Mouse (Mus musculus) heart, embryonic 14.5 days (tissue): ENCODE data around the gene Ppp3cb. TPM values are rescaled to one million over a fixed set of nuclear protein-coding genes. Genes with fewer than 3 reads are reported as not detected.

ENCODE experiments used
- ATAC-seq: fragments of 200-750 bp; cut with Nextera tagmentation; 2 replicates; pipeline ENCODE4 v1.8.0; 2017; ENCODE audit warnings: low read depth, moderate TSS enrichment; ENCODE audit not compliant: insufficient number of reproducible peaks, insufficient read depth, low FRiP score
- H3K27ac ChIP-seq, 2 experiments: fragments of 200-500 bp in 1 of 2; fragments of 300-500 bp in 1 of 2; sonication (generic) in 1 of 2; replicated peaks in 1 of 2; 2 replicates each; pipeline ENCODE4 v1.5.1; 2012 to 2014; ENCODE audit warnings: low read depth in 2 of 2, low read length in 2 of 2, control low read depth in 1 of 2, mild to moderate bottlenecking in 1 of 2, mixed read lengths in 1 of 2; ENCODE audit not compliant: control insufficient read depth in 1 of 2, insufficient read depth in 1 of 2
- H3K27me3 ChIP-seq: fragments of 300-500 bp; sonication (generic); 2 replicates; pipeline ENCODE4 v1.6.1; 2014; ENCODE audit warnings: mild to moderate bottlenecking, low read length, control low read depth; ENCODE audit not compliant: control insufficient read depth, insufficient read depth
- H3K36me3 ChIP-seq: fragments of 300-500 bp; sonication (generic); 2 replicates; pipeline ENCODE4 v1.6.1; 2014; ENCODE audit warnings: mild to moderate bottlenecking, control low read depth, low read length, mixed read lengths; ENCODE audit not compliant: control insufficient read depth, insufficient read depth
- H3K4me1 ChIP-seq, 2 experiments: fragments of 200-500 bp in 1 of 2; fragments of 300-500 bp in 1 of 2; sonication (generic) in 1 of 2; 2 replicates each; pipeline ENCODE4 v1.6.1; 2012 to 2014; ENCODE audit warnings: low read length in 2 of 2, control low read depth in 1 of 2, mixed read lengths in 1 of 2; ENCODE audit not compliant: control insufficient read depth in 2 of 2, insufficient read depth in 2 of 2
- H3K4me2 ChIP-seq: fragments of 300-500 bp; sonication (generic); 2 replicates; pipeline ENCODE4 v1.6.1; 2014; ENCODE audit warnings: mild to moderate bottlenecking, low read length
- H3K4me3 ChIP-seq, 2 experiments: fragments of 200-500 bp in 1 of 2; fragments of 300-500 bp in 1 of 2; sonication (generic) in 1 of 2; 2 replicates each; pipeline ENCODE4 v1.5.1; 2012 to 2014; ENCODE audit warnings: low read length in 2 of 2, mild to moderate bottlenecking in 2 of 2, control low read depth in 1 of 2, low read depth in 1 of 2, moderate library complexity in 1 of 2; ENCODE audit not compliant: control insufficient read depth in 1 of 2, insufficient read depth in 1 of 2
- H3K9ac ChIP-seq: fragments of 300-500 bp; sonication (generic); 2 replicates; pipeline ENCODE4 v1.6.1; 2014; ENCODE audit warnings: mild to moderate bottlenecking, low read length
- H3K9me3 ChIP-seq: fragments of 300-500 bp; sonication (generic); 2 replicates; pipeline ENCODE4 v1.6.1; 2016; ENCODE audit warnings: low read length, control low read depth; ENCODE audit not compliant: control insufficient read depth
- WGBS: fragments of 180-500 bp; shearing (Covaris S2); extraction: QIAGEN DNeasy Blood & Tissue Kit; methylation state at CpG from one replicate; pipeline ENCODE4 v1.1.7; 2014; 5-methylcytosine and 5-hydroxymethylcytosine counted together
- polyA plus RNA-seq: library from polyadenylated mRNA; unstranded; fragments of >200 nt; fragmentation: Nextera tagmentation; extraction: Ambion mirVana; gene quantifications from 2 replicates; pipeline ENCODE4 v1.2.1, GENCODE M21; 2014

Gene Ppp3cb
- polyA plus RNA-seq, 1 experiment from 2014 or later: 44.2 TPM

- peaks cover 2 to 15% of the 10 kb centered on the region in 2 experiments; a peak in 3 of 4 replicates for H3K4me1 ChIP-seq
- peak within 1 kb of the TSS; percentile 89 for H3K4me2 ChIP-seq
- H3K9me3 ChIP-seq: no peaks in the 10 kb centered on the region
- ATAC-seq: peak; percentile 71
- WGBS: under 1% methylated on average over 48 of the region's 48 CpGs
- peak within 1 kb of the TSS; percentile 66 to 78 for H3K27ac ChIP-seq
- peak within 1 kb of the TSS; percentile 74 to 100 for H3K4me3 ChIP-seq
- peak within 1 kb of the TSS; percentile 88 for H3K9ac ChIP-seq
- no peaks in the 10 kb centered on the region for H3K27me3 ChIP-seq
- H3K36me3 ChIP-seq: peaks cover 19% of the 10 kb centered on the region
These were observed 66.8 kb downstream of the Ppp3cb start, which contains the start of gene Anxa7 for GRCm38 (mm10) chr14:20479291-20480194. Anxa7 (minus strand) TSS chr14:20480133.

GRCm38 (mm10) chr14:20478801-20479200, 67.6 kb downstream of the Ppp3cb start:
- peaks cover 2 to 15% of the 10 kb centered on the region in 2 experiments; a peak in 3 of 4 replicates for H3K4me1 ChIP-seq
- H3K9ac ChIP-seq: peak overlapping the region; percentile 88
- WGBS: 7% methylated on average over 7 of the region's 7 CpGs
- peak overlapping the region; percentile 74 to 100 for H3K4me3 ChIP-seq
- H3K27ac ChIP-seq: peak overlapping the region; percentile 14 to 78; a peak in 3 of 4 replicates
- peaks cover 13% of the 10 kb centered on the region for H3K36me3 ChIP-seq
- H3K4me2 ChIP-seq: peak overlapping the region; percentile 89
- H3K27me3 ChIP-seq: no peaks in the 10 kb centered on the region
- ATAC-seq: peak; percentile 57
- H3K9me3 ChIP-seq: no peaks in the 10 kb centered on the region

GRCm38 (mm10) chr14:20478385-20478784, 68.0 kb downstream of the Ppp3cb start:
- H3K4me1 ChIP-seq: peaks cover 2 to 15% of the 10 kb centered on the region in 2 experiments; a peak in 3 of 4 replicates
- no peaks in the 10 kb centered on the region for H3K9me3 ChIP-seq
- H3K4me3 ChIP-seq: peak overlapping the region; percentile 16 to 74; a peak in 3 of 4 replicates
- H3K9ac ChIP-seq: peak overlapping the region; percentile 88
- 54% methylated on average over 3 of the region's 3 CpGs for WGBS
- peak overlapping the region; percentile 89 for H3K4me2 ChIP-seq
- peak overlapping the region; percentile 27 to 78; a peak in 3 of 4 replicates for H3K27ac ChIP-seq
- H3K36me3 ChIP-seq: peaks cover 9% of the 10 kb centered on the region
- no peaks in the 10 kb centered on the region for H3K27me3 ChIP-seq
- no peak for ATAC-seq

- H3K9me3 ChIP-seq: no peaks in the 10 kb centered on the region
- H3K36me3 ChIP-seq: peaks cover 9% of the 10 kb centered on the region; the same call in 1 of the 2 replicates
- no peak overlapping the region for H3K27ac ChIP-seq
- WGBS: 66% methylated on average over 4 of the region's 4 CpGs
- H3K27me3 ChIP-seq: no peaks in the 10 kb centered on the region
- H3K4me3 ChIP-seq: no peak overlapping the region
- peaks cover 2 to 15% of the 10 kb centered on the region in 2 experiments; a peak in 3 of 4 replicates for H3K4me1 ChIP-seq
- no peak overlapping the region; the same call in 1 of the 2 replicates for H3K4me2 ChIP-seq
- ATAC-seq: no peak
- H3K9ac ChIP-seq: no peak overlapping the region
These were observed 68.9 kb downstream of the Ppp3cb start for GRCm38 (mm10) chr14:20477261-20478025.

GRCm38 (mm10) chr14:20460216-20460615, 86.2 kb downstream of the Ppp3cb start:
- Histone ChIP-seq H3K9ac (no peak overlapping the region), H3K4me3 (no peak overlapping the region), H3K9me3 (no peaks in the 10 kb centered on the region), H3K27me3 (no peaks in the 10 kb centered on the region), H3K4me1 (no peaks in the 10 kb centered on the region), H3K36me3 (peaks cover 97% of the 10 kb centered on the region), H3K4me2 (no peak overlapping the region), H3K27ac (no peak overlapping the region)
- no peak for ATAC-seq
- 71% methylated on average over 14 of the region's 14 CpGs for WGBS

GRCm38 (mm10) chr14:20458378-20458777, 88.0 kb downstream of the Ppp3cb start:
- no peak for ATAC-seq
- H3K9me3 ChIP-seq: no peaks in the 10 kb centered on the region
- WGBS: 95% methylated on average over 9 of the region's 9 CpGs

GRCm38 (mm10) chr14:20452929-20453328, 93.4 kb downstream of the Ppp3cb start:
- no peak for ATAC-seq
- 86% methylated on average over 5 of the region's 5 CpGs for WGBS
- Histone ChIP-seq H3K4me1 (no peaks in the 10 kb centered on the region; a peak in 1 of 4 replicates), H3K27ac (no peak overlapping the region), H3K4me3 (no peak overlapping the region), H3K9ac (no peak overlapping the region), H3K9me3 (no peaks in the 10 kb centered on the region), H3K27me3 (no peaks in the 10 kb centered on the region), H3K4me2 (no peak overlapping the region), H3K36me3 (peaks cover 26% of the 10 kb centered on the region)

More at GRCm38 (mm10) chr14:20458378-20458777, 88.0 kb downstream of the Ppp3cb start:
- no peak overlapping the region for H3K4me3 ChIP-seq
- no peaks in the 10 kb centered on the region for H3K27me3 ChIP-seq
- no peak overlapping the region for H3K4me2 ChIP-seq
- no peak overlapping the region for H3K27ac ChIP-seq
- no peaks in the 10 kb centered on the region for H3K4me1 ChIP-seq
- H3K36me3 ChIP-seq: peaks cover 80% of the 10 kb centered on the region
- no peak overlapping the region for H3K9ac ChIP-seq
